Mouse (Mus musculus): ENCODE results near the gene Il17f. TPM values are rescaled to one million over a fixed set of nuclear protein-coding genes. Genes with fewer than 3 reads are reported as not detected.

Il17f gene
- polyA plus RNA-seq, 1 experiment from 2014 or later, result not detected

GRCm38 (mm10) chr1:20761411-20761810, 29.0 kb downstream of the Il17f start:
- 65% methylated on average over 4 of the region's 4 CpGs for WGBS
- no peak for ATAC-seq (ENCODE audit: insufficient number of reproducible peaks, insufficient read depth, low FRiP score, low read depth)

DNA sequence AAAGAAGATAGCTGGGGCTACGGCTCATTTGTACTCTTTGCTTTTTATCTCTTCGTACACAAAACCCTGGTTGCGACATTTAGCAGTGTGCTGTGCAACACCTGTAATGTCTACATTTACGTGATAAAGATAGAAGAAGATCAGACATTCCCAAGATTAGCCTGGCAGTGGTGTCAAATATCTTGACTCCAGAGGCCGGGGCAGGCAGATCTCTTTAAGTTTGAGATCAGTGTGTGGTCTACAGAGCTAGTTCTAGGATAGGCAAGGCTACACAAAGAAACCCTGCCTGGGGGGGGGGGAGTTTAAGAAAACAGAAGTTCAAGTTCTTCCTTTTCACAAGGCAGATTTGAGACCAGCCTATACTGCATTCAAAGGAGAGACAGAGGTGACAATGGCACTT, 30.1 kb downstream of the Il17f start:
- no peak for ATAC-seq (ENCODE audit: insufficient number of reproducible peaks, insufficient read depth, low FRiP score, low read depth)
- Histone ChIP-seq H3K27me3 (ENCODE audit: control insufficient read depth, insufficient read depth, low read length) (no peaks in the 10 kb centered on the region), H3K36me3 (ENCODE audit: control insufficient read depth, insufficient read depth, low read length) (no peaks in the 10 kb centered on the region), H3K4me1 (ENCODE audit: control insufficient read depth, insufficient read depth, low read length) (no peaks in the 10 kb centered on the region), H3K4me2 (replicated peaks; ENCODE audit: low read depth, low read length) (no peak overlapping the region), H3K4me3 (ENCODE audit: low read depth, low read length) (no peak overlapping the region), H3K27ac (ENCODE audit: low read length) (no peak overlapping the region), H3K9me3 (ENCODE audit: control insufficient read depth, low read depth, low read length) (no peaks in the 10 kb centered on the region), H3K9ac (replicated peaks; ENCODE audit: low read depth, low read length) (no peak overlapping the region)
- 79% methylated on average over 5 of the region's 5 CpGs for WGBS

More at GRCm38 (mm10) chr1:20761411-20761810, 29.0 kb downstream of the Il17f start:
- H3K36me3 ChIP-seq (ENCODE audit: control insufficient read depth, insufficient read depth, low read length), result no peaks in the 10 kb centered on the region
- H3K9me3 ChIP-seq (ENCODE audit: control insufficient read depth, low read depth, low read length), result no peaks in the 10 kb centered on the region
- H3K27me3 ChIP-seq (ENCODE audit: control insufficient read depth, insufficient read depth, low read length), result no peaks in the 10 kb centered on the region
- no peak overlapping the region for H3K27ac ChIP-seq (ENCODE audit: low read length)
- H3K9ac ChIP-seq (replicated peaks; ENCODE audit: low read depth, low read length), result no peak overlapping the region
- no peak overlapping the region for H3K4me2 ChIP-seq (replicated peaks; ENCODE audit: low read depth, low read length)
- no peaks in the 10 kb centered on the region for H3K4me1 ChIP-seq (ENCODE audit: control insufficient read depth, insufficient read depth, low read length)
- no peak overlapping the region for H3K4me3 ChIP-seq (ENCODE audit: low read depth, low read length)

DNA sequence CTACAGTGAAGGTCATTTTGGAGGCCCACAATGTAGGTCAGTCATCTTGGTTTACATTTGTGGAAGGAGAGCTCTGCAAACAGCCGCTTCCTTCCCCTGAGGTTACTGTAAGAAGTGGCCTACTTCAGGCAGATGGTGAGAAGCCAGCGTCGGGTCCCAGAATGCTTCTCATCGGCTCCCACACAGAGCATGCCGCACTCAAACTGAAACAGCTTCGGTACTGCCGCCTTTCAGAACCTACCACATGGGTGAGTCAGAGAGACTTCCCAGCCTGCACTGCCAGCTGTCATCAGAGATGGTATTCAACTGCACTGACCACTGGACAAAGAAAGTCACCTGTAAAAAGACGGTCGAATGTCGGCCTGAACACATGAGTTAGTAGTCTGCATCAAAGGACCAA, 30.6 kb downstream of the Il17f start:
- Histone ChIP-seq H3K9me3 (ENCODE audit: control insufficient read depth, low read depth, low read length) (no peaks in the 10 kb centered on the region), H3K4me1 (ENCODE audit: control insufficient read depth, insufficient read depth, low read length) (no peaks in the 10 kb centered on the region), H3K36me3 (ENCODE audit: control insufficient read depth, insufficient read depth, low read length) (no peaks in the 10 kb centered on the region), H3K27me3 (ENCODE audit: control insufficient read depth, insufficient read depth, low read length) (no peaks in the 10 kb centered on the region), H3K4me2 (replicated peaks; ENCODE audit: low read depth, low read length) (no peak overlapping the region), H3K27ac (ENCODE audit: low read length) (no peak overlapping the region), H3K4me3 (ENCODE audit: low read depth, low read length) (no peak overlapping the region), H3K9ac (replicated peaks; ENCODE audit: low read depth, low read length) (no peak overlapping the region)
- 77% methylated on average over 10 of the region's 10 CpGs for WGBS
- ATAC-seq (ENCODE audit: insufficient number of reproducible peaks, insufficient read depth, low FRiP score, low read depth), result no peak

DNA sequence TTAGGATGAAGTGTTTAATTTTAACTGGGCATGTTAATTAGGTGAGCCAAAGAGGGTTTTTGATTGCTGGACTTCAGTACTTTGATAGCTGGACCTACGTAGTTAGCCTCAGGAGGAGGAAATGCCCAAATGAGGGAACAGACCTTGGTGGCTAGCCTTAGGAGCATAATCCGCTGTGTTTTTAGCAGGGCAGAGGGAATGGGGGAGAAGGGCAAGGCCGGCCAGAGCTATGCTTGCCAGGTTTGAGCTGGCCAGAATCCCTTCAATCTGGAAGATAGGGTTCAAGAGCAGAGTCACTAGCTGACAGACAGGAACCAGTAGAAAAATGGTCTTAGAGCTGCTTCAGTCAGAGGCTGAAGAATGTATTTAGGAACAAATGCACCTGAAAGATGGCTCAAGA, 32.8 kb downstream of the Il17f start:
- Histone ChIP-seq H3K27me3 (ENCODE audit: control insufficient read depth, insufficient read depth, low read length) (no peaks in the 10 kb centered on the region), H3K4me2 (replicated peaks; ENCODE audit: low read depth, low read length) (no peak overlapping the region), H3K9me3 (ENCODE audit: control insufficient read depth, low read depth, low read length) (no peaks in the 10 kb centered on the region), H3K36me3 (ENCODE audit: control insufficient read depth, insufficient read depth, low read length) (no peaks in the 10 kb centered on the region), H3K4me1 (ENCODE audit: control insufficient read depth, insufficient read depth, low read length) (no peaks in the 10 kb centered on the region), H3K4me3 (ENCODE audit: low read depth, low read length) (no peak overlapping the region), H3K27ac (ENCODE audit: low read length) (no peak overlapping the region), H3K9ac (replicated peaks; ENCODE audit: low read depth, low read length) (no peak overlapping the region)
- no peak for ATAC-seq (ENCODE audit: insufficient number of reproducible peaks, insufficient read depth, low FRiP score, low read depth)
- 84% methylated on average over 3 of the region's 3 CpGs for WGBS

DNA sequence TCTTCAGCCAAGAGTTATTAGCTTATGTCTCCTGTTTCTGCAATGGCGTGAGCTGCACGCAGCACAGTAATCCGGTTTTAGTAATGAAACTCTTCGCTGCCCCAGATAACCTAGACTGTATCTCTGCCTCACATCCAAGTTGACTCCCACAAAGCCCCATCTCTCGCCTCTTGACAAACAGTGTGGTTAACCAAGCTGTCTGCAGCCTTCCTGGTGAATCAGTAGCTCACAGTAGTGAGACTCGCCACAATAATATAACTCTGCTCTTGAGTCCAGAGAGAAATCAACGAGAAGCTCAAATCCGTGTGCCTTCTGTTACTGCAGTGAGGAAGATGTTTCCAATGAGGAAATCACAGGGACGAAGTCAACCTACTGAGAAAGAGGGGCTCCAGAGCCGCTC, 36.0 kb downstream of the Il17f start:
- Histone ChIP-seq H3K4me2 (replicated peaks; ENCODE audit: low read depth, low read length) (no peak overlapping the region), H3K9me3 (ENCODE audit: control insufficient read depth, low read depth, low read length) (no peaks in the 10 kb centered on the region), H3K27me3 (ENCODE audit: control insufficient read depth, insufficient read depth, low read length) (no peaks in the 10 kb centered on the region), H3K4me1 (ENCODE audit: control insufficient read depth, insufficient read depth, low read length) (no peaks in the 10 kb centered on the region), H3K4me3 (ENCODE audit: low read depth, low read length) (no peak overlapping the region), H3K36me3 (ENCODE audit: control insufficient read depth, insufficient read depth, low read length) (no peaks in the 10 kb centered on the region), H3K9ac (replicated peaks; ENCODE audit: low read depth, low read length) (no peak overlapping the region), H3K27ac (ENCODE audit: low read length) (no peak overlapping the region)
- no peak for ATAC-seq (ENCODE audit: insufficient number of reproducible peaks, insufficient read depth, low FRiP score, low read depth)
- 77% methylated on average over 10 of the region's 10 CpGs for WGBS

DNA sequence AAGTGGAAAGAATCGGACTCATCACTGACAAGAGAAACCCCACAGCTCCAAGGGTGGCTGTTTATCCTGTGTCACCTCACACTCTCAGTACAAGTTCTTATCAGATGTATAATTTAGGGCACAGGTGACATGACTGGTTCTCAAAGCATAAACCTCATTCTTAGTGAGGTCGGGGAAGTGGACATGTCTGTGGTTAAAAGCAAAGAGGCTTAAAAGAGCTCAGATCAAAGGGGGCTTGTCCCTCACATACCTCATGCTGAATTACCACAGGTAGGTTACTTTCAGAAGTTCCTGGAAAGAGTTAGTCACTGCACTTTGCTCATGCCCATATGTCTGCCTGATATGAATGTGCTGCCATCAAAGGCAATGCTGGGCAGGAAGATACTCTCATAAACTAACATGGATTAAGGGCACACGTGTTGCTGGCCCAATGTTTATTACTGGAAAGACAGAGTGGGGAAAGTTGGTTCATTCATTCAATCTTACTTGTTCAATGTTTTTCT, 49.9 kb downstream of the Il17f start:
- no peaks in the 10 kb centered on the region for H3K9me3 ChIP-seq (ENCODE audit: control insufficient read depth, low read depth, low read length)
- ATAC-seq (ENCODE audit: insufficient number of reproducible peaks, insufficient read depth, low FRiP score, low read depth), result no peak
- no peak overlapping the region for H3K4me3 ChIP-seq (ENCODE audit: low read depth, low read length)
- no peak overlapping the region for H3K4me2 ChIP-seq (replicated peaks; ENCODE audit: low read depth, low read length)
- H3K9ac ChIP-seq (replicated peaks; ENCODE audit: low read depth, low read length), result no peak overlapping the region
- H3K27me3 ChIP-seq (ENCODE audit: control insufficient read depth, insufficient read depth, low read length), result no peaks in the 10 kb centered on the region
- H3K4me1 ChIP-seq (ENCODE audit: control insufficient read depth, insufficient read depth, low read length), result no peaks in the 10 kb centered on the region
- 55% methylated on average over 3 of the region's 3 CpGs for WGBS
- no peak overlapping the region for H3K27ac ChIP-seq (ENCODE audit: low read length)
- H3K36me3 ChIP-seq (ENCODE audit: control insufficient read depth, insufficient read depth, low read length), result no peaks in the 10 kb centered on the region

DNA sequence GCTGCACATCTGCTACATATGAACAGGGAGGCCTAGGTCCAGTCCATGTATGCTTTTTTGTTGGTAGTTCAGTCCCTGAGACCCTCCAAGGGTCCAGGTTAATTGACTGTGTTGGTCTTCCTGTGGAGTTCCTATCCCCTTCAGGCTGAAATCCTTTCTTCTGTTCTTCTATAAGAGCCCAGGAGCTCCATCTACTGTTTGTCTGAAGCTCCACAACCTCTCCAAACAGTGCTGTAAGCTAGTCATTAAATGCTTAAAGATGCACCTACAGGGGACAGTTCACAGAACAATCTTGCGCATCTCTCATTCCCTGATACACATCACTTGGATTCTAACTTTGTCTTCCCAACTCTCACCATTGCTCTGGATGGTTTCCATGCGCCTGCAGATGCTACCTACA, 51.9 kb downstream of the Il17f start:
- 89% methylated on average over 2 of the region's 2 CpGs for WGBS

DNA sequence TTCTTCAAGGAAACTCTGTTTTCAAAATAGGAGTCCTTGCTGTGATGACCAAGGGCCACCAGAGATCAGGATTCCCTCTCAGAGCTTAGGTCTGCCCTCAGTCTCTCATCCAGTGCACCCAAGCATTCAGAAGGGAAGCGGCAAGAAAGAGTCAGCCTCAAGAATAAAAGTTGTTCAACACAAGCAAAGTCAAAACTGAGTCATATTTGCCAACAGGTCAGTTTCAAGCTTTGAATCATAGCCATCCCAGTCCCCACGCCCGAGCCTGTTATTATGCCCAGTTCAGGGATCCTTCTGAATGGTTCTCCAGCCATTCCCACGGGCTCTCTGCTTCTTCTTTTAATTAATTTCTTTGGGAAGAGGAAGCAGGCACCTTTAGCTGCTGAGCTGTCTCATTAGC, 53.8 kb downstream of the Il17f start:
- 85% methylated on average over 4 of the region's 4 CpGs for WGBS
- ATAC-seq (ENCODE audit: insufficient number of reproducible peaks, insufficient read depth, low FRiP score, low read depth), result no peak

More for the DNA sequence above, 51.9 kb downstream of the Il17f start:
- Histone ChIP-seq H3K27me3 (ENCODE audit: control insufficient read depth, insufficient read depth, low read length) (no peaks in the 10 kb centered on the region), H3K9me3 (ENCODE audit: control insufficient read depth, low read depth, low read length) (no peaks in the 10 kb centered on the region), H3K27ac (ENCODE audit: low read length) (no peak overlapping the region), H3K9ac (replicated peaks; ENCODE audit: low read depth, low read length) (no peak overlapping the region), H3K4me3 (ENCODE audit: low read depth, low read length) (no peak overlapping the region), H3K4me1 (ENCODE audit: control insufficient read depth, insufficient read depth, low read length) (no peaks in the 10 kb centered on the region), H3K36me3 (ENCODE audit: control insufficient read depth, insufficient read depth, low read length) (no peaks in the 10 kb centered on the region), H3K4me2 (replicated peaks; ENCODE audit: low read depth, low read length) (no peak overlapping the region)
- ATAC-seq (ENCODE audit: insufficient number of reproducible peaks, insufficient read depth, low FRiP score, low read depth), result no peak

DNA sequence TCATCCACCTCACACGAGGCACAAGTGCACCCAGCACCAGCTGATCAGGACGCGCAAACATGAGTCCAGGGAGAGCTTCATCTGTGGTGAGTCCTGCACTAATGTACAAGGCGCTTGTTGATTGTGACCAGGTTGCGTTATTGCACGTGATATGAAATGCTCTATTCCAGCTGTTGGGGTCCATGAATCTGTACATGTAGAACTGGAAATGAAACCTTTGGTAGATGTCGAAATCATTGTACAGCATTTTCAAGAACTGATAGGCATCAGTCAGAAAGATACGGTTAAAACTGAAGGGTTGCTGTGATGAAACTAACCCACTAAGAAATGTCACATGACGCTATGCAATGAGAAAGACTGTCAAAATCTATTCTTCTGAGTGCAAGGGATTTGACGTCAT, 59.5 kb downstream of the Il17f start, which contains the start of gene Il17a:
TSS of gene Il17a (plus strand) at position 3 of the 400 bp plus-strand sequence.
- 91% methylated on average over 10 of the region's 10 CpGs for WGBS
- no peak for ATAC-seq (ENCODE audit: insufficient number of reproducible peaks, insufficient read depth, low FRiP score, low read depth)

More for the DNA sequence above, 53.8 kb downstream of the Il17f start:
- Histone ChIP-seq H3K4me1 (ENCODE audit: control insufficient read depth, insufficient read depth, low read length) (no peaks in the 10 kb centered on the region), H3K4me2 (replicated peaks; ENCODE audit: low read depth, low read length) (no peak overlapping the region), H3K27ac (ENCODE audit: low read length) (no peak overlapping the region), H3K36me3 (ENCODE audit: control insufficient read depth, insufficient read depth, low read length) (no peaks in the 10 kb centered on the region), H3K9ac (replicated peaks; ENCODE audit: low read depth, low read length) (no peak overlapping the region), H3K27me3 (ENCODE audit: control insufficient read depth, insufficient read depth, low read length) (no peaks in the 10 kb centered on the region), H3K4me3 (ENCODE audit: low read depth, low read length) (no peak overlapping the region), H3K9me3 (ENCODE audit: control insufficient read depth, low read depth, low read length) (no peaks in the 10 kb centered on the region)

More for the DNA sequence above, 59.5 kb downstream of the Il17f start, which contains the start of gene Il17a:
- H3K4me3 ChIP-seq (ENCODE audit: low read depth, low read length), result no peak within 1 kb of the TSS
- H3K36me3 ChIP-seq (ENCODE audit: control insufficient read depth, insufficient read depth, low read length), result no peaks in the 10 kb centered on the region
- no peak within 1 kb of the TSS for H3K9ac ChIP-seq (replicated peaks; ENCODE audit: low read depth, low read length)
- H3K27me3 ChIP-seq (ENCODE audit: control insufficient read depth, insufficient read depth, low read length), result no peaks in the 10 kb centered on the region
- no peaks in the 10 kb centered on the region for H3K4me1 ChIP-seq (ENCODE audit: control insufficient read depth, insufficient read depth, low read length)
- H3K9me3 ChIP-seq (ENCODE audit: control insufficient read depth, low read depth, low read length), result peaks cover 3% of the 10 kb centered on the region; the same call in 1 of the 2 replicates
- no peak within 1 kb of the TSS for H3K4me2 ChIP-seq (replicated peaks; ENCODE audit: low read depth, low read length)
- H3K27ac ChIP-seq (ENCODE audit: low read length), result no peak within 1 kb of the TSS
